Mouse (Mus musculus): ENCODE data around the gene Mki67.

DNA sequence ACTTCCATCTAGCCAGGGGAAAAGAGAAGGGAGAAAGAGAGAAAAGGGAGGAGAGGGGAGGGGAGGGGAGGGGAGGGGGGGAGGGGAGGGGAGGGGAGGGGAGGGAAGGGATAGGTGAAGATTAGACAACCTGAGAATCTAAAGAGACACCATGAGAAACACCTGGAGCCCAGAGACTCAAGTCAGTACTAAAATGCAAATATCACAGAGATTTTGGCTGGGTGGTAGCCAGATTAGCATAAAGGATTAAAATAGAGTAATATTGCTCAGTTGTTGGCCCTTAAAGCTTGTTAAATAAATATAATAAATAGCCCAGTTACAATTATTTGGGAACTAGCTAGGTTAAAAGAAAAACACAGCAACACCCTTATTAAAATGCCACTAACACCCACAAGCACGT lies 3.6 kb downstream of the Mki67 start:
- TF ChIP-seq CTCF (IDR thresholded peaks at IDR 0.05; ENCODE audit: borderline replicate concordance, control insufficient read depth, extremely low read depth, insufficient read depth, low read length, poor library complexity) (no peak), POLR2A (IDR thresholded peaks at IDR 0.05; ENCODE audit: control insufficient read depth, extremely low read depth, insufficient read depth, low read length, poor library complexity) (no peak)
